Mouse (Mus musculus): ENCODE results near the gene Alx1. TPM values are rescaled to one million over a fixed set of nuclear protein-coding genes. Genes with fewer than 3 reads are reported as not detected.

Alx1 gene
- polyA plus RNA-seq, 1 experiment from 2014 or later, result 3.9 TPM

DNA sequence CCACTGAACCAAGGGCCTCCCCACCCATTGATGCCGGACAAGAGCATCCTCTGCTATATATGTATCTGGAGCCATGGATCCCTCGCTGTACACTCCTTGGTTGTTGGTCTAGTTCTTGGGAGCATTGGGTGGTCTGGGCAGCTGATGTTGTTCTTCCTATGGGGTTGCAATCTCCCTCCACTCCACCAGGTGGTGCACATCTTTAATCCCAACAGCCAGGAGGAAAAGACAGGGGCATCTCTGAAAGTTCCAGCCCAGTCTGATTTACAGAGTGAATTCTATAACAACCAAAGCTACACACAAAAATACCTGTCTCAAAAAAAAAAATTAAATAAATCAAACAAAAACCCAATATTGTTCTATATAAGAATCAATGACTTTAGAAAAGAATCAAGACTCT is 70.4 kb downstream of the Alx1 start:
- Histone ChIP-seq H3K36me3 (ENCODE audit: control insufficient read depth, insufficient read depth, low read length) (no peaks in the 10 kb centered on the region), H3K4me1 (ENCODE audit: control insufficient read depth, insufficient read depth, low read length) (no peaks in the 10 kb centered on the region), H3K4me2 (ENCODE audit: low read depth, severe bottlenecking) (no peak overlapping the region), H3K27ac (replicated peaks; ENCODE audit: low read depth, low read length) (no peak overlapping the region), H3K27me3 (ENCODE audit: control insufficient read depth, insufficient read depth, low read length) (no peaks in the 10 kb centered on the region), H3K4me3 (ENCODE audit: low read depth, low read length) (no peak overlapping the region), H3K9me3 (ENCODE audit: control insufficient read depth, low read length) (no peaks in the 10 kb centered on the region), H3K9ac (ENCODE audit: low read length) (no peak overlapping the region)
- ATAC-seq (ENCODE audit: insufficient number of reproducible peaks, low FRiP score, low TSS enrichment, low read depth) (no peak), DNase-seq (ENCODE audit: low spot score) (no peak)
- WGBS, result 92% methylated on average over 2 of the region's 2 CpGs

Other genes with a start within 250 kb of the Alx1 start
- gene Lrriq1, start 206.1 kb upstream of the Alx1 start, polyA plus RNA-seq (2014; fragmentation: Nextera tagmentation; extraction: Ambion mirVana), result 0.15 and 0.47 TPM in 2 replicates

Data from limb, embryonic 11.5 days (tissue).